Mouse (Mus musculus): Measurements from ENCODE around the gene Ripk4. TPM values are rescaled to one million over a fixed set of nuclear protein-coding genes. Genes with fewer than 3 reads are reported as not detected.
A peak's percentile ranks its signal among the peaks of the same experiment; 100 is the strongest.

Gene Ripk4
- polyA plus RNA-seq, 2 experiments = 1.4 to 1.8 TPM

GRCm38 (mm10) chr16:97758288-97758687 lies 5.3 kb downstream of the Ripk4 start:
- TF ChIP-seq CTCF (IDR thresholded peaks at IDR 0.05; ENCODE audit: low read depth) = no peak
- H3K9me3 ChIP-seq (ENCODE audit: control insufficient read depth, low read length) = no peaks in the 10 kb centered on the region
- H3K4me2 ChIP-seq (ENCODE audit: low read depth) = no peak overlapping the region
- no peak overlapping the region for H3K4me3 ChIP-seq (ENCODE audit: insufficient read depth in 1 of 2, low read depth in 2 of 2, low read length in 2 of 2)
- H3K27ac ChIP-seq = no peak overlapping the region
- H3K4me1 ChIP-seq (replicated peaks; ENCODE audit: control insufficient read depth in 2 of 2, insufficient read depth in 2 of 2, low read length in 1 of 2) = peaks cover 0 to 8% of the 10 kb centered on the region in 2 experiments; a peak in 2 of 4 replicates
- ATAC-seq (ENCODE audit: insufficient read depth) (peak; percentile 63), DNase-seq (ENCODE audit: low read depth in 3 of 3, low spot score in 3 of 3) (no peak)
- 56% methylated on average over 2 of the region's 2 CpGs for WGBS (ENCODE audit: insufficient replicate concordance)
- H3K9ac ChIP-seq (replicated peaks) = no peak overlapping the region
- no peaks in the 10 kb centered on the region for H3K36me3 ChIP-seq (replicated peaks; ENCODE audit: control insufficient read depth, insufficient read depth, low read depth)
- H3K27me3 ChIP-seq (ENCODE audit: control insufficient read depth, insufficient read depth, low read length) = peaks cover 20% of the 10 kb centered on the region

GRCm38 (mm10) chr16:97756460-97756859 lies 7.1 kb downstream of the Ripk4 start:
- Histone ChIP-seq H3K27ac (no peak overlapping the region), H3K9me3 (ENCODE audit: control insufficient read depth, low read length) (no peaks in the 10 kb centered on the region), H3K4me1 (replicated peaks; ENCODE audit: control insufficient read depth in 2 of 2, insufficient read depth in 2 of 2, low read length in 1 of 2) (peaks cover 0 to 8% of the 10 kb centered on the region in 2 experiments; a peak in 2 of 4 replicates), H3K27me3 (ENCODE audit: control insufficient read depth, insufficient read depth, low read length) (peaks cover 3% of the 10 kb centered on the region; the same call in 1 of the 2 replicates), H3K9ac (replicated peaks) (no peak overlapping the region), H3K4me3 (ENCODE audit: insufficient read depth in 1 of 2, low read depth in 2 of 2, low read length in 2 of 2) (no peak overlapping the region), H3K36me3 (replicated peaks; ENCODE audit: control insufficient read depth, insufficient read depth, low read depth) (no peaks in the 10 kb centered on the region), H3K4me2 (ENCODE audit: low read depth) (no peak overlapping the region)
- no peak for TF ChIP-seq CTCF (IDR thresholded peaks at IDR 0.05; ENCODE audit: low read depth)
- TF ChIP-seq EP300 (IDR thresholded peaks at IDR 0.05; ENCODE audit: low read depth) = no peak
- DNase-seq (ENCODE audit: low read depth in 3 of 3, low spot score in 3 of 3) = no peak
- WGBS (ENCODE audit: insufficient replicate concordance) = 44% methylated on average over 2 of the region's 2 CpGs
- peak; percentile 35; the same call in 1 of the 2 replicates for ATAC-seq (ENCODE audit: insufficient read depth)

- no peaks in the 10 kb centered on the region for H3K36me3 ChIP-seq (replicated peaks; ENCODE audit: control insufficient read depth, insufficient read depth, low read depth)
- no peaks in the 10 kb centered on the region for H3K27me3 ChIP-seq (ENCODE audit: control insufficient read depth, insufficient read depth, low read length)
- no peak for DNase-seq (ENCODE audit: low read depth in 3 of 3, low spot score in 3 of 3)
- no peak overlapping the region for H3K4me2 ChIP-seq (ENCODE audit: low read depth)
- no peak overlapping the region for H3K27ac ChIP-seq
- TF ChIP-seq EP300 (IDR thresholded peaks at IDR 0.05; ENCODE audit: low read depth) (no peak), CTCF (IDR thresholded peaks at IDR 0.05; ENCODE audit: low read depth) (no peak)
- no peaks in the 10 kb centered on the region for H3K9me3 ChIP-seq (ENCODE audit: control insufficient read depth, low read length)
- WGBS (ENCODE audit: insufficient replicate concordance) = 19% methylated on average over 3 of the region's 3 CpGs
- H3K4me1 ChIP-seq (replicated peaks; ENCODE audit: control insufficient read depth in 2 of 2, insufficient read depth in 2 of 2, low read length in 1 of 2) = peaks cover 0 to 3% of the 10 kb centered on the region in 2 experiments; a peak in 1 of 4 replicates
- no peak overlapping the region for H3K9ac ChIP-seq (replicated peaks)
- H3K4me3 ChIP-seq (ENCODE audit: insufficient read depth in 1 of 2, low read depth in 2 of 2, low read length in 2 of 2) = no peak overlapping the region
- ATAC-seq (ENCODE audit: insufficient read depth) = no peak
Measured at GRCm38 (mm10) chr16:97752316-97752941, 11.2 kb downstream of the Ripk4 start.

GRCm38 (mm10) chr16:97751884-97752283 lies 11.7 kb downstream of the Ripk4 start:
- no peak overlapping the region for H3K4me3 ChIP-seq (ENCODE audit: insufficient read depth in 1 of 2, low read depth in 2 of 2, low read length in 2 of 2)
- no peak for DNase-seq (ENCODE audit: low read depth in 3 of 3, low spot score in 3 of 3)
- no peak overlapping the region for H3K4me2 ChIP-seq (ENCODE audit: low read depth)
- no peaks in the 10 kb centered on the region for H3K27me3 ChIP-seq (ENCODE audit: control insufficient read depth, insufficient read depth, low read length)
- 38% methylated on average over 8 of the region's 8 CpGs for WGBS (ENCODE audit: insufficient replicate concordance)
- ATAC-seq (ENCODE audit: insufficient read depth) = no peak
- H3K4me1 ChIP-seq (replicated peaks; ENCODE audit: control insufficient read depth in 2 of 2, insufficient read depth in 2 of 2, low read length in 1 of 2) = peaks cover 0 to 2% of the 10 kb centered on the region in 2 experiments; a peak in 1 of 4 replicates
- no peaks in the 10 kb centered on the region for H3K36me3 ChIP-seq (replicated peaks; ENCODE audit: control insufficient read depth, insufficient read depth, low read depth)
- no peak overlapping the region for H3K27ac ChIP-seq
- no peak overlapping the region for H3K9ac ChIP-seq (replicated peaks)
- TF ChIP-seq EP300 (IDR thresholded peaks at IDR 0.05; ENCODE audit: low read depth) = no peak
- no peaks in the 10 kb centered on the region for H3K9me3 ChIP-seq (ENCODE audit: control insufficient read depth, low read length)

GRCm38 (mm10) chr16:97748421-97748820 lies 15.2 kb downstream of the Ripk4 start:
- Histone ChIP-seq H3K4me1 (replicated peaks; ENCODE audit: control insufficient read depth in 2 of 2, insufficient read depth in 2 of 2, low read length in 1 of 2) (no peaks in the 10 kb centered on the region; a peak in 1 of 4 replicates), H3K4me3 (ENCODE audit: insufficient read depth in 1 of 2, low read depth in 2 of 2, low read length in 2 of 2) (no peak overlapping the region), H3K36me3 (replicated peaks; ENCODE audit: control insufficient read depth, insufficient read depth, low read depth) (no peaks in the 10 kb centered on the region), H3K4me2 (ENCODE audit: low read depth) (no peak overlapping the region), H3K9me3 (ENCODE audit: control insufficient read depth, low read length) (no peaks in the 10 kb centered on the region), H3K27ac (no peak overlapping the region), H3K9ac (replicated peaks) (no peak overlapping the region), H3K27me3 (ENCODE audit: control insufficient read depth, insufficient read depth, low read length) (no peaks in the 10 kb centered on the region)
- DNase-seq (ENCODE audit: low read depth in 3 of 3, low spot score in 3 of 3) = no peak
- 64% methylated on average over 6 of the region's 6 CpGs for WGBS (ENCODE audit: insufficient replicate concordance)
- ATAC-seq (ENCODE audit: insufficient read depth) = no peak
- TF ChIP-seq EP300 (IDR thresholded peaks at IDR 0.05; ENCODE audit: low read depth) (no peak), CTCF (IDR thresholded peaks at IDR 0.05; ENCODE audit: low read depth) (no peak)
